Mouse (Mus musculus) erythroid progenitor cell, adult 5-6 weeks (primary cell): ENCODE data around the gene Shisa5. TPM values are rescaled to one million over a fixed set of nuclear protein-coding genes. Genes with fewer than 3 reads are reported as not detected.

Experiments
- ATAC-seq: replicated peaks from 2 replicates; pipeline ENCODE4 v1.8.0; 2016; ENCODE audit warnings: moderate number of reproducible peaks, mild to moderate bottlenecking, moderate TSS enrichment, inconsistent platforms; ENCODE audit not compliant: poor library complexity, low FRiP score, severe bottlenecking
- total RNA-seq, 2 experiments: library from RNA; stranded (forward) in 1 of 2; stranded (reverse) in 1 of 2; fragments of 150-400 nt in 1 of 2; fragments of 186-747, 209-891 nt in 1 of 2; gene quantifications; 2 replicates each; pipeline versions ENCODE4 v1.2.3 to v1.2.4; 2015 to 2017; ENCODE audit warnings: low replicate concordance in 2 of 2

Gene Shisa5
- total RNA-seq, 2 experiments from 2014 or later: 13.8 to 87.6 TPM

- 0 out of 2 replicates have a peak, but pooled peaks have one; percentile 11 for ATAC-seq
Measured at GRCm38 (mm10) chr9:109081749-109082123, 43.4 kb downstream of the Shisa5 start.

- ATAC-seq: peak; percentile 98
Measured at GRCm38 (mm10) chr9:109082124-109082800, 43.9 kb downstream of the Shisa5 start, which contains the start of the genes Ccdc51 and Tma7. Ccdc51 (plus strand) TSS chr9:109082493. Tma7 (minus strand) TSS chr9:109082587.

- ATAC-seq: no peak
Measured at GRCm38 (mm10) chr9:109084922-109085321, 46.6 kb downstream of the Shisa5 start.

GRCm38 (mm10) chr9:109087987-109088386 lies 49.6 kb downstream of the Shisa5 start:
- ATAC-seq: no peak

- no peak for ATAC-seq
Measured at GRCm38 (mm10) chr9:109090446-109090845, 52.1 kb downstream of the Shisa5 start.

GRCm38 (mm10) chr9:109091802-109092201 lies 53.4 kb downstream of the Shisa5 start:
- no peak for ATAC-seq

- ATAC-seq: no peak
Measured at GRCm38 (mm10) chr9:109092799-109093198, 54.4 kb downstream of the Shisa5 start.

GRCm38 (mm10) chr9:109093786-109094552 lies 55.6 kb downstream of the Shisa5 start:
- ATAC-seq: no peak

- ATAC-seq: no peak
Measured at GRCm38 (mm10) chr9:109094553-109095136, 56.3 kb downstream of the Shisa5 start.

- ATAC-seq: no peak
Measured at GRCm38 (mm10) chr9:109095137-109095982, 57.0 kb downstream of the Shisa5 start, which contains the start of gene Plxnb1. Plxnb1 (plus strand) TSS chr9:109095389.

GRCm38 (mm10) chr9:109096251-109096661 lies 57.9 kb downstream of the Shisa5 start:
- no peak for ATAC-seq

- ATAC-seq: no peak
Measured at GRCm38 (mm10) chr9:109096856-109097255, 58.5 kb downstream of the Shisa5 start.

- ATAC-seq: no peak
Measured at GRCm38 (mm10) chr9:109097291-109097690, 58.9 kb downstream of the Shisa5 start.

GRCm38 (mm10) chr9:109097831-109098230 lies 59.5 kb downstream of the Shisa5 start:
- no peak for ATAC-seq

GRCm38 (mm10) chr9:109098366-109098765 lies 60.0 kb downstream of the Shisa5 start:
- no peak for ATAC-seq

GRCm38 (mm10) chr9:109098969-109099368 lies 60.6 kb downstream of the Shisa5 start:
- ATAC-seq: no peak

- ATAC-seq: no peak
Measured at GRCm38 (mm10) chr9:109100307-109100928, 62.1 kb downstream of the Shisa5 start.

- ATAC-seq: no peak
Measured at GRCm38 (mm10) chr9:109101933-109102445, 63.6 kb downstream of the Shisa5 start.

GRCm38 (mm10) chr9:109102541-109102940 lies 64.2 kb downstream of the Shisa5 start:
- no peak for ATAC-seq
